Mouse (Mus musculus) urinary bladder, postnatal 10 days (tissue): ENCODE results near the gene Top2b.

Experiments used
- DNase-seq: peaks from one replicate; pipeline ENCODE4 v3.0.0; 2022; ENCODE audit warnings: low spot score

Top2b gene

DNA sequence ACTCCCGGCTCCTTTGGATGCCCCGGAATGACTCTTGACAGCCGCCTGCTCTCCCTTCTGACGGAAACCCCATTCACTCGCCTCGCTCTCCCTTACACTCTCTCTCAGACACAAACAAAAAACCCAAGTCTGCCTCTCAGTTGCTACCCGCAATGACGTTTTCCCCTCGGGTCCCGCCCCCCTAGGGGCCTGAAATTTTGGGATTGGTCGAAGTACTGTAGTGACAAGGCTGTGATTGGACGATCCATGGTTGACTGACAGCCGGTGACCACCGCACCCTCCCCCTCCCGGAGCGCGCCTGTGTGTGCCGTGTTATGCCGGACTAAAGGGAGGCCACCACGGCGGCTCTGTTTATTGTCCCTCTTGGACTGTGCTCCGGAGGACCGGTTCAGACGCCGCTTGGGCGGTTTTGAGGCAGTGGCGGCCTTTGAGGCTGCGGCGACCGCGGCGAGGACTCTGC is at the start of gene Top2b:
TSS of gene Top2b (plus strand) at position 302 of the 460 bp plus-strand sequence.
- peak; percentile 83 for DNase-seq

DNA sequence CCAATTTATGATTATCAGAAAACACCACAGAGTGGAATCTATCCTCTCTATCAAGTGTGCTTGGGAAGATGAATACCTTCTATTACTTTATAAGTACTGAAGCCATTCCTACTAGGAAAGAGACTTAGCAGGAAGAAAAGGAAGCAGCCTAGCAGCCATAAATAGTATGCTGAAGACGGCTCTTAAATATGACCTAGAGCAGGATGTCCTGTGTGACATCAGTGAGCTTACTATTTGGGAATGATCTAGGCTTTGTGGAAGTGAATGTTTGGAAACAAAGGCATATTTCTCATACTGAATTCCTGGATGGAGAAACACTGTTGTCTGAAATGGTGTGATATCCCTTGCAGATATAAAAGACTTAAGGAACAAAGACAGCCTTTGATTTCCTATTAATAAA is 48.3 kb upstream of the Top2b start:
- no peak for DNase-seq

DNA sequence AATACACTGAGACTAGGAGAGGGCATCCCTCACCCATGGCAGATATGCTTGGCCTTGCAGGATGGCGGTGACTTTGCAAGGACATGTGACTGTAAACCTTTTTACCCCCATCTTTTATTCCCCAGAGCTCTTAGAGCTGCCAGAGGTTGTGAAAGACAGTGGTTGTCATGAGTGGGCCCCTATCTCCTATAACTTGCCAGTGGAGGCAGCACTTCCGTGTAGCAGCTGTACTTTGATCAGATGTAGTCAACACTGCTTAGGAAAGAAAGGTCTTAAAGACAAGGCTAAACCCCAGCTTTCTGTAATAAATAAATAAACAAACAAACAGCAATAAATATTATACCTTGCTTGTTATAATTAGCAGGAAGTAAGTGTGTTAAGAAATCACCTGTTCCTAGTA is 45.2 kb upstream of the Top2b start:
- no peak for DNase-seq

GRCm38 (mm10) chr14:16324394-16324793 is 40.6 kb upstream of the Top2b start:
- no peak for DNase-seq

DNA sequence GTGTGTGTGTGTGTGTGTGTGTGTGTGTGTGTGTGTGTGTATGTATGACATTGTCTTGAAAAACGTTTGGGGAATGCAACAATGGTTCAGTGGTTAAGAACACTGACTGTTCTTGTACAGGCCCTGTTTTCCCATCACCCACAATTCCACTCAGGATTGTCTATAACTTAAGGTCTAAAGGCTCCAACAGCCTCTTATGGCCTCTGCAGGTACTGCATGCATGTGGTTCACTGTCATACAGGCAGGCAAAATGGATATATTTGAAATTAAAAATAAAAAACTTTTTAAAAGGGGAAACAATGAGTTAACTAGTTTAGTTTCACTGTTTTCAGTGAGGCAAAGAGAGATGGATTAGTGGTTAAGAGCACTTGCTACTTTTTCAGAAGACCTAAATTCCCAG is 39.8 kb upstream of the Top2b start:
- DNase-seq = no peak

- no peak for DNase-seq
Observed at GRCm38 (mm10) chr14:16328531-16328930, 36.4 kb upstream of the Top2b start.

GRCm38 (mm10) chr14:16328959-16329480 is 36.0 kb upstream of the Top2b start:
- DNase-seq = no peak

GRCm38 (mm10) chr14:16329756-16330155 is 35.2 kb upstream of the Top2b start:
- no peak for DNase-seq

GRCm38 (mm10) chr14:16334260-16334659 is 30.7 kb upstream of the Top2b start:
- DNase-seq = no peak

GRCm38 (mm10) chr14:16335835-16336417 is 29.1 kb upstream of the Top2b start:
- DNase-seq = no peak

- no peak for DNase-seq
Observed at GRCm38 (mm10) chr14:16347505-16347904, 17.5 kb upstream of the Top2b start.

DNA sequence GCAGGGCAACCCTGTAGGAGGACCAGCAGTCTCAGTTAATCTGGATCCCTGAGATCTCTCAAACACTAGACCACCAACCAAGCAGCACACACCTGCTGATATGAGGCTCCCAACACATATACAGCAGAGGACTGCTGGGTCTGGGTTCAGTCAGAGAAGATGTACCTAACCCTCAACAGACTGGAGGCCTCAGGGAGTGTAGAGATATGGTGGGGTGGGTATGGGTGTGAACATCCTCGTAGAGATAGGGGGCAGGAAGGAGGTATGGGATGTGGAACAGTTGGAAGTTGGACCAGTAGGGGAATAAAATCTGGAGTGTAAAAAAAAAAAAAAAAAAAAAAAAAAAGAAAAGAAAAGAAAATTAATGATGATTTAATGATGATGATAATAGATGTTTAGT is 5.3 kb upstream of the Top2b start:
- DNase-seq = no peak

- no peak for DNase-seq
Observed at GRCm38 (mm10) chr14:16364161-16364831, 683 bp upstream of the Top2b start.

GRCm38 (mm10) chr14:16365362-16366173 is 589 bp downstream of the Top2b start:
- DNase-seq = peak; percentile 21

- DNase-seq = no peak
Observed at GRCm38 (mm10) chr14:16366174-16366889, 1.4 kb downstream of the Top2b start.

DNA sequence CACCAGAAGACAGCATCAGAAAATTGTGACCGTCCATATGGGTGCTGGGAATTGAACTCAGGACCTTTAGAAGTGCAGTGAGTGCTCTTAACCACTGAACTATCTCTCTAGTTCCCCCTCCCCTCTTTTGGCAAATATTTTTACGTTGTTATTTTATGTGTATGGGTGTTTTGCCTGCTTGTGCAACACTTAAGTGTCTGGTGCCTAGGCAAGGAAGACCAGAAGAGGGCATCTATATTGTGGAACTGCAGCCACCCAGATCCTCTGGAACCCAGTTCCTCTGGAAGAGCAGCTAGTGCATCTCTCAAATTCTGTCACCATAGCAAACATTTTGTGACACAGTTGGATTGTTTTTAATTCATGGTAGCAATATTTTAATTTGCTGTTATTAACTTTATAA is 2.0 kb downstream of the Top2b start:
- DNase-seq = no peak

GRCm38 (mm10) chr14:16372761-16373160 is 7.8 kb downstream of the Top2b start:
- DNase-seq = no peak

- DNase-seq = no peak
Observed at GRCm38 (mm10) chr14:16373190-16373589, 8.2 kb downstream of the Top2b start.

DNA sequence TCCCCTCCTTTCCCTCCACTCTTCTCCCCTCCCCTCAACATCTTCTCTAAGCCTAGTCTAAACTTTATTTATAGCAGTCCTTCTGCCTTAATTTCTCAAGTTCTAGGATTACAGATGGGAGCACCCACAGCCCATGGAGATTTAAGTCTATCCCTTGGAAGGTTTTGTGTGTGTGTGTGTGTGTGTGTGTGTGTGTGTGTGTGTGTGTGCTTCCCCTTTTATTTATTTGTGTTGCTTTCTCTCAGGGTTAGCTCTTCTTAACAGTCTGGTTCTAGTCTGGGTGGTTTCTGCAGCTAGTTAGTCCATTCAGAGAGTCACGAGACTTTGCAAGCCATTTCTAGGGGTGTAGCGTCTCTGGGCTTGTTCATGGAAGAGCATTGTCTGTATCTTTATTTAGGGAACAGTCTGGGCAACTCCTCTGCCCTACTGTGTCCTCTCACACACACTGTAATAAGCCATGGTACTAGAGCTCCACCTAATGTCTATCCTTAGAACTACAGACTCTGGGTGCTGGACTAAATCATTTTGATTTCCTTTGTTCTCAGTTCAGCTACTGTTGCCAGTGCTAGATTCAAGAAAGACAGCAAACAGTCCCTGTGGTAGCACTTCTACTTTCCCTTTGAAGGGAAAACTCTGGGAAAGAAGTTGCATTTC is 15.1 kb downstream of the Top2b start:
- no peak for DNase-seq

GRCm38 (mm10) chr14:16384783-16385182 is 19.8 kb downstream of the Top2b start:
- no peak for DNase-seq

GRCm38 (mm10) chr14:16405187-16405586 is 40.2 kb downstream of the Top2b start:
- DNase-seq = no peak

GRCm38 (mm10) chr14:16414163-16414562 is 49.2 kb downstream of the Top2b start:
- no peak for DNase-seq
